ENCODE assay signal across 9 mouse cellular contexts in genomic region chr7:125550881-125551381, GRCm38 (mm10). TPM values are rescaled to one million over a fixed set of nuclear protein-coding genes. Genes with fewer than 3 reads are reported as not detected.
DNase-seq lines count a peak whose midpoint lies in the region; ATAC-seq lines count a peak whose summit lies in the region.
"Had no signal": no experiment of that assay in that cellular context is flagged by ENCODE, and none has a peak within 500 bp of the region (broad histone marks: within the 10 kb centered on the region; RNA-seq: fewer than 3 reads in every experiment).

No protein-coding gene starts in this region.

- H3K4me1 ChIP-seq in embryonic facial prominence, embryonic 13.5 days, result peaks cover 21% of the 10 kb centered on the region
- H3K4me1 ChIP-seq in embryonic facial prominence, embryonic 10.5 days, result peaks cover 23% of the 10 kb centered on the region
- peaks cover 50% of the 10 kb centered on the region for H3K4me1 ChIP-seq in liver, embryonic 15.5 days (replicated peaks)

- no peak for DNase-seq in embryonic facial prominence, embryonic 10.5 days (ENCODE audit: low spot score)
- DNase-seq in thymus, postnatal 14 days, result peak; percentile 3
- no peak for DNase-seq in thymus, postnatal 25 days
- DNase-seq in yolk sac, embryonic 10.5 days (ENCODE audit: low spot score), result peak; percentile 49
- no peak for DNase-seq in embryo, embryonic 10.5 days (ENCODE audit: low spot score)
- no peak for DNase-seq in frontal cortex, postnatal 25 days (ENCODE audit: low spot score in 2 of 2)

- H3K4me2 ChIP-seq in embryonic facial prominence, embryonic 13.5 days, result 0 out of 2 replicates have a peak overlapping the region, but pooled peaks have one; percentile 96
- H3K4me2 ChIP-seq in liver, embryonic 15.5 days, result peak overlapping the region; percentile 97; the same call in 1 of the 2 replicates

- no peak overlapping the region for H3K9ac ChIP-seq in embryonic facial prominence, embryonic 13.5 days
- 0 out of 2 replicates have a peak overlapping the region, but pooled peaks have one; percentile 52 for H3K9ac ChIP-seq in liver, embryonic 15.5 days
- H3K9ac ChIP-seq: neural tube, embryonic 12.5 days had no signal

- no peak overlapping the region for H3K4me3 ChIP-seq in embryonic facial prominence, embryonic 13.5 days
- H3K4me3 ChIP-seq in embryonic facial prominence, embryonic 10.5 days, result no peak overlapping the region
- H3K4me3 ChIP-seq in liver, embryonic 15.5 days (replicated peaks), result no peak overlapping the region

- WGBS in embryonic facial prominence, embryonic 13.5 days, result 76% methylated on average over 6 of the region's 6 CpGs
- 82% methylated on average over 6 of the region's 6 CpGs for WGBS in embryonic facial prominence, embryonic 10.5 days
- WGBS in liver, embryonic 15.5 days (ENCODE audit: insufficient replicate concordance), result 41% methylated on average over 6 of the region's 6 CpGs

- H3K9me3 ChIP-seq in embryonic facial prominence, embryonic 13.5 days, result no peaks in the 10 kb centered on the region
- no peaks in the 10 kb centered on the region for H3K9me3 ChIP-seq in embryonic facial prominence, embryonic 10.5 days
- no peaks in the 10 kb centered on the region for H3K9me3 ChIP-seq in liver, embryonic 15.5 days (replicated peaks)
- H3K9me3 ChIP-seq: neural tube, embryonic 12.5 days had no signal

- no peak for ATAC-seq in embryonic facial prominence, embryonic 13.5 days (ENCODE audit: insufficient number of reproducible peaks, insufficient read depth, low FRiP score, low TSS enrichment, low read depth)
- no peak for ATAC-seq in liver, embryonic 15.5 days (ENCODE audit: insufficient read depth)

- no peaks in the 10 kb centered on the region for H3K36me3 ChIP-seq in embryonic facial prominence, embryonic 13.5 days
- no peaks in the 10 kb centered on the region for H3K36me3 ChIP-seq in embryonic facial prominence, embryonic 10.5 days (replicated peaks)
- no peaks in the 10 kb centered on the region for H3K36me3 ChIP-seq in liver, embryonic 15.5 days (replicated peaks)
- H3K36me3 ChIP-seq: neural tube, embryonic 12.5 days had no signal

- peak overlapping the region; percentile 44; the same call in 1 of the 2 replicates for H3K27ac ChIP-seq in embryonic facial prominence, embryonic 13.5 days
- no peak overlapping the region for H3K27ac ChIP-seq in embryonic facial prominence, embryonic 10.5 days (replicated peaks)
- peak overlapping the region; percentile 68 for H3K27ac ChIP-seq in liver, embryonic 15.5 days (replicated peaks)
- H3K27ac ChIP-seq: neural tube, embryonic 12.5 days had no signal

- H3K27me3 ChIP-seq in embryonic facial prominence, embryonic 13.5 days, result peaks cover 21% of the 10 kb centered on the region; the same call in 1 of the 2 replicates
- peaks cover 53% of the 10 kb centered on the region for H3K27me3 ChIP-seq in embryonic facial prominence, embryonic 10.5 days (replicated peaks; ENCODE audit: low read depth, poor library complexity, severe bottlenecking)
- H3K27me3 ChIP-seq in liver, embryonic 15.5 days, result peaks cover 45% of the 10 kb centered on the region

RNA-seq across cellular contexts. Expression of gene Il4ra, which starts 1.0 kb away (rescaled TPM):
- polyA plus RNA-seq in embryonic facial prominence, embryonic 13.5 days (2015; fragmentation: Nextera tagmentation; extraction: Ambion mirVana), result 7.0 and 7.7 TPM in 2 replicates
- polyA plus RNA-seq in embryonic facial prominence, embryonic 10.5 days (2016; fragmentation: Nextera tagmentation; extraction: Ambion mirVana), result 3.7 and 4.9 TPM in 2 replicates
- 4.6 and 6.4 TPM in 2 replicates for polyA plus RNA-seq in liver, embryonic 15.5 days (2015; fragmentation: Nextera tagmentation; extraction: Ambion mirVana)

RNA-seq across cellular contexts. Expression of gene Il21r, which starts 52.3 kb away (rescaled TPM):
- polyA plus RNA-seq in embryonic facial prominence, embryonic 13.5 days (2015; fragmentation: Nextera tagmentation; extraction: Ambion mirVana), result 0.67 and 0.81 TPM in 2 replicates
- 0.35 and 0.38 TPM in 2 replicates for polyA plus RNA-seq in embryonic facial prominence, embryonic 10.5 days (2016; fragmentation: Nextera tagmentation; extraction: Ambion mirVana)
- 0.71 and 1.0 TPM in 2 replicates for polyA plus RNA-seq in liver, embryonic 15.5 days (2015; fragmentation: Nextera tagmentation; extraction: Ambion mirVana)

RNA-seq across cellular contexts. Expression of gene Nsmce1, which starts 59.5 kb away (rescaled TPM):
- polyA plus RNA-seq in embryonic facial prominence, embryonic 13.5 days (2015; fragmentation: Nextera tagmentation; extraction: Ambion mirVana), result 108 and 116 TPM in 2 replicates
- polyA plus RNA-seq in embryonic facial prominence, embryonic 10.5 days (2016; fragmentation: Nextera tagmentation; extraction: Ambion mirVana), result 120 and 123 TPM in 2 replicates
- 73.8 and 75.2 TPM in 2 replicates for polyA plus RNA-seq in liver, embryonic 15.5 days (2015; fragmentation: Nextera tagmentation; extraction: Ambion mirVana)

Comparison
In these comparisons a context has a peak if more than half of its experiments do, and no peak if none do; other contexts are left out.
1. DNase-seq: peak in thymus, postnatal 14 days (single experiment) and yolk sac, embryonic 10.5 days (single experiment); none in embryonic facial prominence, embryonic 10.5 days (single experiment), thymus, postnatal 25 days (single experiment), embryo, embryonic 10.5 days (single experiment) and frontal cortex, postnatal 25 days (0 of 2).